Comparison of ENCODE assay signal across 8 mouse cellular contexts in genomic region chr13:76098493-76099303, GRCm38 (mm10). TPM values are rescaled to one million over a fixed set of nuclear protein-coding genes. Genes with fewer than 3 reads are reported as not detected.
DNase-seq lines count a peak whose midpoint lies in the region; ATAC-seq lines count a peak whose summit lies in the region.

Gene Arsk, minus strand, starts transcription at chr13:76098660.
Gene Ttc37, plus strand, starts transcription at chr13:76098734.

- H3K4me1 ChIP-seq in hindbrain, embryonic 16.5 days (ENCODE audit: control insufficient read depth, insufficient read depth, low read depth, low read length) = peaks cover 3% of the 10 kb centered on the region; the same call in 1 of the 2 replicates

- peak within 1 kb of the TSS; percentile 77 for H3K4me2 ChIP-seq in hindbrain, embryonic 16.5 days (ENCODE audit: low read length)

- peak; percentile 91 for DNase-seq in WW6 (ENCODE audit: low read depth, low spot score)
- DNase-seq in cerebellum, postnatal 4 days (ENCODE audit: low spot score in 2 of 2) = peak; percentile 76 to 87
- DNase-seq in gastrocnemius, adult 18-20 months (ENCODE audit: low spot score) = peak; percentile 95
- peak; percentile 91 to 94 for DNase-seq in left cerebral cortex, adult 18-20 months (ENCODE audit: low spot score in 2 of 2)
- DNase-seq in right cerebral cortex, adult 18-20 months = peak; percentile 96
- DNase-seq in urinary bladder, postnatal 10 days (ENCODE audit: low spot score) = peak; percentile 82

- under 1% methylated on average over 34 of the region's 34 CpGs for WGBS in hindbrain, embryonic 16.5 days
- under 1% methylated on average over 34 of the region's 34 CpGs for WGBS in macrophage (ENCODE audit: missing documents)

- peak; percentile 99 for ATAC-seq in hindbrain, embryonic 16.5 days

- H3K9me3 ChIP-seq in hindbrain, embryonic 16.5 days (ENCODE audit: control insufficient read depth, low read length) = no peaks in the 10 kb centered on the region

- peak within 1 kb of the TSS; percentile 64 for H3K9ac ChIP-seq in hindbrain, embryonic 16.5 days (ENCODE audit: low read depth, low read length)

- peak within 1 kb of the TSS; percentile 58 for H3K27ac ChIP-seq in hindbrain, embryonic 16.5 days (ENCODE audit: low read depth, low read length)
- H3K27ac ChIP-seq in macrophage = peak within 1 kb of the TSS; percentile 42

- no peaks in the 10 kb centered on the region for H3K36me3 ChIP-seq in hindbrain, embryonic 16.5 days (ENCODE audit: control insufficient read depth, insufficient read depth, low read length)
- H3K36me3 ChIP-seq in macrophage (ENCODE audit: inconsistent target) = no peaks in the 10 kb centered on the region

- H3K79me2 ChIP-seq in macrophage (ENCODE audit: inconsistent target) = peaks cover 29% of the 10 kb centered on the region

- H3K27me3 ChIP-seq in hindbrain, embryonic 16.5 days (replicated peaks; ENCODE audit: control insufficient read depth, insufficient read depth, low read length) = no peaks in the 10 kb centered on the region

- H3K4me3 ChIP-seq in hindbrain, embryonic 16.5 days (ENCODE audit: low read length) = peak within 1 kb of the TSS; percentile 48
- H3K4me3 ChIP-seq in macrophage (ENCODE audit: inconsistent target) = peak within 1 kb of the TSS; percentile 57

RNA-seq across cellular contexts. Expression of gene Arsk, which starts in this region (rescaled TPM):
- 1 to 10 TPM; 3.7 to 4.8 TPM for total RNA-seq in gastrocnemius, adult 18-20 months (2021)
- polyA plus RNA-seq in hindbrain, embryonic 16.5 days (2015; fragmentation: Nextera tagmentation; extraction: Ambion mirVana) = 4.7 and 5.2 TPM in 2 replicates
- total RNA-seq in left cerebral cortex, adult 18-20 months (2021) = 1 to 10 TPM; 4.3 to 6.2 TPM
- 10 to 100 TPM in 10 of 26 experiments, 1 to 10 TPM in 12, under 1 TPM in 4; 0.73 to 38.7 (median 8.5) TPM for total RNA-seq in macrophage (2018; cell fraction: chromatin; rRNA removed)
- total RNA-seq in macrophage (2018; cell fraction: cytosol; rRNA removed) = 10 to 100 TPM in 13 of 26 experiments, 1 to 10 TPM in 13; 6.3 to 16.1 (median 10.3) TPM
- 10 to 100 TPM in 16 of 26 experiments, 1 to 10 TPM in 10; 3.7 to 30.8 (median 10.7) TPM for total RNA-seq in macrophage (2018; cell fraction: nucleus; rRNA removed)
- polyA plus RNA-seq in macrophage (2018) = 7.7 to 13.7 TPM (median 13.1 TPM) in 3 replicates

RNA-seq across cellular contexts. Expression of gene Ttc37, which starts in this region (rescaled TPM):
- total RNA-seq in gastrocnemius, adult 18-20 months (2021) = 10 to 100 TPM; 12.1 to 12.8 TPM
- polyA plus RNA-seq in hindbrain, embryonic 16.5 days (2015; fragmentation: Nextera tagmentation; extraction: Ambion mirVana) = 7.7 and 9.2 TPM in 2 replicates
- total RNA-seq in left cerebral cortex, adult 18-20 months (2021) = 10 to 100 TPM; 17.9 to 21.5 TPM
- total RNA-seq in macrophage (2018; cell fraction: chromatin; rRNA removed) = 10 to 100 TPM in 25 of 26 experiments, 1 to 10 TPM in 1; 9.7 to 97.1 (median 48.2) TPM
- 10 to 100 TPM in 16 of 26 experiments, 1 to 10 TPM in 10; 5.8 to 13.1 (median 10.5) TPM for total RNA-seq in macrophage (2018; cell fraction: cytosol; rRNA removed)
- 10 to 100 TPM in 25 of 26 experiments, 1 to 10 TPM in 1; 9.5 to 42.7 (median 24.3) TPM for total RNA-seq in macrophage (2018; cell fraction: nucleus; rRNA removed)
- polyA plus RNA-seq in macrophage (2018) = 6.7 to 12.3 TPM (median 7.3 TPM) in 3 replicates

Comparison
In these comparisons a context has a peak if more than half of its experiments do, and no peak if none do; other contexts are left out.
1. Peak in every context shown above with its lines: DNase-seq, ATAC-seq, H3K4me3 ChIP-seq and H3K27ac ChIP-seq.